Mouse (Mus musculus): ENCODE measurements around the gene 9130230L23Rik. TPM values are rescaled to one million over a fixed set of nuclear protein-coding genes. Genes with fewer than 3 reads are reported as not detected.
A peak's percentile ranks its signal among the peaks of the same experiment; 100 is the strongest.

9130230L23Rik gene
- total RNA-seq, 1 experiment from 2014 or later = 5.5 TPM

DNA sequence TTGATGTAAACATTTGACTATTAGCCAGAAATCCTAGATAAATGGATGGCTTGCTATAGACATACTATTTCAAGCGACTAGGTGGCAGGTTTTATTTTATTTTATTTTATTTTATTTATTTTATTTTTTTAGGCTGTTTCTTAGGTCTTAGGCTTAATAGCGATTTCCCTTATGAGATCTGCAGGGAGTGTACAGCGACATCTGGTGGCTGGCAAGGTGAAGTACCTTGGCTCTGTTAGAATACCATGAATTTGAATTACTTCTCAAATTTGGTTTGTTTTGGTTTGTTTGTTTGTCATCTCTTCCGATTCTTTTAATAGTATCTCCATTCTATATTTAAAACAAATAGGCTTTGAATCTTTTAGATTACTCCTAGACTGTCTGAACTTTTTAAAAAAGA lies 45.5 kb downstream of the 9130230L23Rik start:
- 0 out of 2 replicates have a peak, but pooled peaks have one; percentile 37 for ATAC-seq (ENCODE audit: extremely low read depth, insufficient number of reproducible peaks, low FRiP score, poor library complexity, severe bottlenecking)

- no peak for ATAC-seq (ENCODE audit: extremely low read depth, insufficient number of reproducible peaks, low FRiP score, poor library complexity, severe bottlenecking)
Measured at GRCm38 (mm10) chr5:65956144-65957008, 47.7 kb downstream of the 9130230L23Rik start.

DNA sequence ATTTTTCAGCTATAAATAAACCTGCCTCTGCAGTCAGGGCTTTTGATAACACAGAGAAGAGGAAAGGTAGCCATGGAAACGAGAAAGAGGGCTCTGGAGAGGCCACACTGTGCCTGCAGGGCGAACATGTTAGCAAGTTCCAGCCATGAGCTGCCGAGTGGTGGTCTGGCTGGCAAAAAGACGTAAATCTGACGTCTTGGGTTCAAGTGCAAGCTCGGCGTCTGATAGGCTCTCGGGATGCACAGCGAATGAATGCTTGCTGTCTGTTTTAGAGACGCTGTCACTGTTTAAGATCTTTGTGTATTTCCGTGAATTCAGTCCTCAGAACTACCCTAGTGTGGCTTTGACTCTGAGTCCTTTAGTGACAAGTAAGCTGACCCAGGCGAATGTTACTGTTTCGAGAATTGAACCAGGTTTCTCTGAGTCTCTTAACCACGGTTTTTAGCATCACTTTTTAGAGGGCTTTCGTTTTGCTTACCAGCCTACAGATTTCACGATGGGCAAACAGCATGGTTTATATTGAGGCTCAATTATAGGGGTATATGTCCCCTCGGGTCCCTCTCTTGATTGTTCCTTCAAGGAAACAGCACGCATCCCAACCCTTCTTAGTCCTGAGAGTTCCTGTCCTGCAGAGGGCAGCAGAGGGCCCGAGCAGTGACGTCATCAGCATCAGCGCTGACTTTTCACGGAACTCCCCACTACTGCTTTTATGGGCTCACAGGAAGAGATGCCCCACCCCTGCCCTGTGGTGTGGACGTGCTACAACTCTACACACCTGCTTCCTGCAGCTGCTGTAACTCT lies 48.5 kb downstream of the 9130230L23Rik start:
- peak; percentile 83 for ATAC-seq (ENCODE audit: extremely low read depth, insufficient number of reproducible peaks, low FRiP score, poor library complexity, severe bottlenecking)

- no peak for ATAC-seq (ENCODE audit: extremely low read depth, insufficient number of reproducible peaks, low FRiP score, poor library complexity, severe bottlenecking)
Measured at GRCm38 (mm10) chr5:65954130-65955080, 49.7 kb downstream of the 9130230L23Rik start.

GRCm38 (mm10) chr5:65951513-65951909 lies 52.6 kb downstream of the 9130230L23Rik start:
- ATAC-seq (ENCODE audit: extremely low read depth, insufficient number of reproducible peaks, low FRiP score, poor library complexity, severe bottlenecking) = no peak

- peak; percentile 40; the same call in 1 of the 2 replicates for ATAC-seq (ENCODE audit: extremely low read depth, insufficient number of reproducible peaks, low FRiP score, poor library complexity, severe bottlenecking)
Measured at GRCm38 (mm10) chr5:65950679-65951512, 53.2 kb downstream of the 9130230L23Rik start.

- ATAC-seq (ENCODE audit: extremely low read depth, insufficient number of reproducible peaks, low FRiP score, poor library complexity, severe bottlenecking) = no peak
Measured at GRCm38 (mm10) chr5:65950236-65950635, 53.8 kb downstream of the 9130230L23Rik start.

- no peak for ATAC-seq (ENCODE audit: extremely low read depth, insufficient number of reproducible peaks, low FRiP score, poor library complexity, severe bottlenecking)
Measured at GRCm38 (mm10) chr5:65949822-65950221, 54.3 kb downstream of the 9130230L23Rik start.

GRCm38 (mm10) chr5:65941145-65941544 lies 62.9 kb downstream of the 9130230L23Rik start:
- no peak for ATAC-seq (ENCODE audit: extremely low read depth, insufficient number of reproducible peaks, low FRiP score, poor library complexity, severe bottlenecking)

- ATAC-seq (ENCODE audit: extremely low read depth, insufficient number of reproducible peaks, low FRiP score, poor library complexity, severe bottlenecking) = peak; percentile 94
Measured at GRCm38 (mm10) chr5:65937998-65938715, 65.9 kb downstream of the 9130230L23Rik start.

GRCm38 (mm10) chr5:65937011-65937726 lies 66.9 kb downstream of the 9130230L23Rik start:
- ATAC-seq (ENCODE audit: extremely low read depth, insufficient number of reproducible peaks, low FRiP score, poor library complexity, severe bottlenecking) = no peak

GRCm38 (mm10) chr5:65934783-65935182 lies 69.3 kb downstream of the 9130230L23Rik start, which contains the start of gene Chrna9:
TSS of gene Chrna9 (plus strand) at chr5:65934921.
- no peak for ATAC-seq (ENCODE audit: extremely low read depth, insufficient number of reproducible peaks, low FRiP score, poor library complexity, severe bottlenecking)

- ATAC-seq (ENCODE audit: extremely low read depth, insufficient number of reproducible peaks, low FRiP score, poor library complexity, severe bottlenecking) = no peak
Measured at GRCm38 (mm10) chr5:65933764-65934163, 70.3 kb downstream of the 9130230L23Rik start.

GRCm38 (mm10) chr5:65933258-65933657 lies 70.8 kb downstream of the 9130230L23Rik start:
- ATAC-seq (ENCODE audit: extremely low read depth, insufficient number of reproducible peaks, low FRiP score, poor library complexity, severe bottlenecking) = no peak

DNA sequence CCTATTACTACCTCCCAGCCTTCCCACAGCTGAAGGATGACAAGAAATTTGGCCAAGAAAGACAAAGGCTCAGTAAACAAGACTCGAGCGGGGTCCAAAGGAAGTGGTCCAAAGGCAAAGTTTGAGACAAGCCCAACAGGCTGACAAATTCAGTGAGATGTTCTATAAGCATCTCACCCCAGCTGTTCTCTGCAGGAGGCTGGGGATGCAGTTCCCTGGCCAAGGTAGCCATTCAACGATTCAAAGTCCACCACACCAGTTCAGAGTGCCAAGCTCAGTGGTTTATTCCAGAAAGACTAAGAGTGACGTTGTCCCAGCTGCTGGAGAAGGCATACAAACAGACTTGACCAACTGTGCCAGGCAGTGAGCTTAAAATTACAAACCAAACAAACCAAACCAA lies 73.9 kb downstream of the 9130230L23Rik start:
- no peak for ATAC-seq (ENCODE audit: extremely low read depth, insufficient number of reproducible peaks, low FRiP score, poor library complexity, severe bottlenecking)

Measured in neutrophil, adult 5-6 weeks (primary cell).